8 mouse cellular contexts compared by ENCODE assay signal in genomic region chr4:148627246-148627645, GRCm38 (mm10). TPM values are rescaled to one million over a fixed set of nuclear protein-coding genes. Genes with fewer than 3 reads are reported as not detected.
A peak's percentile ranks its signal among the peaks of the same experiment; 100 is the strongest.
DNase-seq lines count a peak whose midpoint lies in the region; ATAC-seq and TF ChIP-seq lines count a peak whose summit lies in the region.

No protein-coding gene starts in this region.

- H3K36me3 ChIP-seq in heart, embryonic 11.5 days (ENCODE audit: control insufficient read depth, insufficient read depth, low read length), result peaks cover 20% of the 10 kb centered on the region
- peaks cover 30% of the 10 kb centered on the region for H3K36me3 ChIP-seq in ES-Bruce4 (ENCODE audit: control insufficient read depth, insufficient read depth, low read length, poor library complexity, severe bottlenecking)
- H3K36me3 ChIP-seq in hindbrain, embryonic 10.5 days, result peaks cover 30% of the 10 kb centered on the region
- peaks cover 25% of the 10 kb centered on the region; the same call in 1 of the 2 replicates for H3K36me3 ChIP-seq in macrophage (ENCODE audit: inconsistent target)

- H3K27ac ChIP-seq in heart, embryonic 11.5 days (ENCODE audit: low read depth, low read length), result no peak overlapping the region
- H3K27ac ChIP-seq in ES-Bruce4 (ENCODE audit: insufficient read depth, low read length), result peak overlapping the region; percentile 94
- H3K27ac ChIP-seq in hindbrain, embryonic 10.5 days, result peak overlapping the region; percentile 100
- H3K27ac ChIP-seq in macrophage, result peak overlapping the region; percentile 85; the same call in 1 of the 2 replicates

- no peaks in the 10 kb centered on the region for H3K9me3 ChIP-seq in heart, embryonic 11.5 days (replicated peaks; ENCODE audit: control insufficient read depth, low read length)
- H3K9me3 ChIP-seq in ES-Bruce4 (replicated peaks; ENCODE audit: control insufficient read depth, insufficient read depth, low read length, poor library complexity, severe bottlenecking), result no peaks in the 10 kb centered on the region
- no peaks in the 10 kb centered on the region for H3K9me3 ChIP-seq in hindbrain, embryonic 10.5 days

- no peak for DNase-seq in heart, postnatal 14 days
- no peak for DNase-seq in hindbrain, embryonic 10.5 days (ENCODE audit: low spot score)
- no peak for DNase-seq in adrenal gland, adult (ENCODE audit: inconsistent age in 2 of 2, low spot score in 1 of 2)
- DNase-seq in lung, postnatal 25 days (ENCODE audit: low spot score), result no peak

- no peak for TF ChIP-seq EP300 in ES-Bruce4 (IDR thresholded peaks at IDR 0.05; ENCODE audit: insufficient read depth, low read depth, low read length)

- peaks cover 41% of the 10 kb centered on the region for H3K79me2 ChIP-seq in macrophage (ENCODE audit: inconsistent target)

- TF ChIP-seq CTCF in ES-Bruce4 (IDR thresholded peaks at IDR 0.05; ENCODE audit: low read depth, low read length), result no peak

- no peaks in the 10 kb centered on the region for H3K27me3 ChIP-seq in heart, embryonic 11.5 days (ENCODE audit: control insufficient read depth, insufficient read depth, low read length)
- H3K27me3 ChIP-seq in ES-Bruce4 (ENCODE audit: control insufficient read depth, insufficient read depth, low read length, poor library complexity, severe bottlenecking), result no peaks in the 10 kb centered on the region
- no peaks in the 10 kb centered on the region for H3K27me3 ChIP-seq in hindbrain, embryonic 10.5 days (ENCODE audit: insufficient read depth, poor library complexity, severe bottlenecking)

- H3K9ac ChIP-seq in heart, embryonic 11.5 days (ENCODE audit: low read depth, low read length), result peak overlapping the region; percentile 65; the same call in 1 of the 2 replicates
- peak overlapping the region; percentile 99 for H3K9ac ChIP-seq in ES-Bruce4 (ENCODE audit: low read depth, poor library complexity, severe bottlenecking)

- WGBS in heart, embryonic 11.5 days (ENCODE audit: insufficient replicate concordance), result 60% methylated on average over 3 of the region's 3 CpGs
- WGBS in hindbrain, embryonic 10.5 days, result 64% methylated on average over 3 of the region's 3 CpGs
- WGBS in macrophage (ENCODE audit: missing documents), result 67% methylated on average over 3 of the region's 3 CpGs

- H3K4me3 ChIP-seq in heart, embryonic 11.5 days (ENCODE audit: low read depth, low read length), result peak overlapping the region; percentile 99; the same call in 1 of the 2 replicates
- H3K4me3 ChIP-seq in ES-Bruce4 (ENCODE audit: low read depth, low read length), result peak overlapping the region; percentile 43
- peak overlapping the region; percentile 100 for H3K4me3 ChIP-seq in hindbrain, embryonic 10.5 days
- peak overlapping the region; percentile 69; the same call in 1 of the 2 replicates for H3K4me3 ChIP-seq in macrophage (ENCODE audit: inconsistent target)

- no peak for TF ChIP-seq POLR2A in ES-Bruce4 (IDR thresholded peaks at IDR 0.05; ENCODE audit: insufficient read depth, low read length)

- peak overlapping the region; percentile 93 for H3K4me2 ChIP-seq in heart, embryonic 11.5 days

- peaks cover 8% of the 10 kb centered on the region for H3K4me1 ChIP-seq in heart, embryonic 11.5 days (ENCODE audit: control insufficient read depth, insufficient read depth, low read length)
- peaks cover 2% of the 10 kb centered on the region for H3K4me1 ChIP-seq in ES-Bruce4 (ENCODE audit: control insufficient read depth, insufficient read depth, low read length)
- peaks cover 28% of the 10 kb centered on the region for H3K4me1 ChIP-seq in hindbrain, embryonic 10.5 days (replicated peaks)

- no peak for ATAC-seq in heart, embryonic 11.5 days (replicated peaks; ENCODE audit: insufficient number of reproducible peaks, low FRiP score, low TSS enrichment)
- no peak for ATAC-seq in inflammation-experienced regulatory T-cells, adult 6 months

- intact Hi-C loops in heart, postnatal 14 days (cut with DNase I), result no loop called here

RNA-seq across cellular contexts. Expression of gene Tardbp, which starts 0.4 kb away (rescaled TPM):
- polyA plus RNA-seq in heart, embryonic 11.5 days (2014; fragmentation: Nextera tagmentation; extraction: Ambion mirVana), result 118 and 135 TPM in 2 replicates
- 100 to 1,000 TPM; 136 to 161 TPM for total RNA-seq in heart, postnatal 14 days (2021)
- polyA plus RNA-seq in ES-Bruce4 (2011; ENCODE audit: insufficient read depth, insufficient read length, low read depth, missing spikeins), result 742 and 797 TPM in 2 replicates
- 302 and 421 TPM in 2 replicates for polyA plus RNA-seq in hindbrain, embryonic 10.5 days (2016; fragmentation: Nextera tagmentation; extraction: Ambion mirVana)
- total RNA-seq in macrophage (2018; cell fraction: chromatin; rRNA removed), result 100 to 1,000 TPM; 168 to 463 (median 306) TPM
- 100 to 1,000 TPM in 23 of 26 experiments, 10 to 100 TPM in 3; 77.8 to 148 (median 111) TPM for total RNA-seq in macrophage (2018; cell fraction: cytosol; rRNA removed)
- 100 to 1,000 TPM; 276 to 495 (median 342) TPM for total RNA-seq in macrophage (2018; cell fraction: nucleus; rRNA removed)
- polyA plus RNA-seq in macrophage (2018), result 157 to 233 TPM (median 170 TPM) in 3 replicates
- 100 to 1,000 TPM; 149 to 182 (median 164) TPM for polyA plus RNA-seq in inflammation-experienced regulatory T-cells, adult 6 months (2017; shearing (Covaris generic))

RNA-seq across cellular contexts. Expression of gene Gm572, which starts 15.9 kb away (rescaled TPM):
- polyA plus RNA-seq in heart, embryonic 11.5 days (2014; fragmentation: Nextera tagmentation; extraction: Ambion mirVana), result 0.19 and 0.27 TPM in 2 replicates
- total RNA-seq in heart, postnatal 14 days (2021), result 1 to 10 TPM; 3.1 to 4.0 TPM
- 0.49 TPM in 1 of 2 replicates, not detected in the other for polyA plus RNA-seq in ES-Bruce4 (2011; ENCODE audit: insufficient read depth, insufficient read length, low read depth, missing spikeins)
- polyA plus RNA-seq in hindbrain, embryonic 10.5 days (2016; fragmentation: Nextera tagmentation; extraction: Ambion mirVana), result not detected in 2 replicates
- not detected for total RNA-seq in macrophage (2018; cell fraction: chromatin; rRNA removed)
- total RNA-seq in macrophage (2018; cell fraction: cytosol; rRNA removed), result not detected
- total RNA-seq in macrophage (2018; cell fraction: nucleus; rRNA removed), result not detected
- not detected in 3 replicates for polyA plus RNA-seq in macrophage (2018)
- polyA plus RNA-seq in inflammation-experienced regulatory T-cells, adult 6 months (2017; shearing (Covaris generic)), result not detected

RNA-seq across cellular contexts. Expression of gene Masp2, which starts 24.9 kb away (rescaled TPM):
- polyA plus RNA-seq in heart, embryonic 11.5 days (2014; fragmentation: Nextera tagmentation; extraction: Ambion mirVana), result 0.37 TPM in 1 of 2 replicates, not detected in the other
- under 1 TPM; 0.32 to 0.43 TPM for total RNA-seq in heart, postnatal 14 days (2021)
- polyA plus RNA-seq in ES-Bruce4 (2011; ENCODE audit: insufficient read depth, insufficient read length, low read depth, missing spikeins) (2.6 TPM in 2 replicates), macrophage (2018) (0.09 TPM in 1 of 3 replicates, not detected in the others)
- 0.09 TPM in 1 of 2 replicates, not detected in the other for polyA plus RNA-seq in hindbrain, embryonic 10.5 days (2016; fragmentation: Nextera tagmentation; extraction: Ambion mirVana)
- 1 to 10 TPM in 2 of 26 experiments, under 1 TPM in 4, not detected in 20; 0.27 to 1.1 (median 0.50) TPM for total RNA-seq in macrophage (2018; cell fraction: chromatin; rRNA removed)
- not detected for total RNA-seq in macrophage (2018; cell fraction: cytosol; rRNA removed)
- total RNA-seq in macrophage (2018; cell fraction: nucleus; rRNA removed), result under 1 TPM in 2 of 26 experiments, not detected in 24; 0.15 to 0.22 TPM
- polyA plus RNA-seq in inflammation-experienced regulatory T-cells, adult 6 months (2017; shearing (Covaris generic)), result under 1 TPM in 1 of 3 experiments, not detected in 2; 0.63 TPM

RNA-seq across cellular contexts. Expression of gene Srm, which starts 35.9 kb away (rescaled TPM):
- 129 and 155 TPM in 2 replicates for polyA plus RNA-seq in heart, embryonic 11.5 days (2014; fragmentation: Nextera tagmentation; extraction: Ambion mirVana)
- 10 to 100 TPM; 14.3 to 19.8 TPM for total RNA-seq in heart, postnatal 14 days (2021)
- polyA plus RNA-seq in ES-Bruce4 (2011; ENCODE audit: insufficient read depth, insufficient read length, low read depth, missing spikeins) (131 and 143 TPM in 2 replicates), macrophage (2018) (14.7 to 81.1 TPM (median 15.5 TPM) in 3 replicates)
- polyA plus RNA-seq in hindbrain, embryonic 10.5 days (2016; fragmentation: Nextera tagmentation; extraction: Ambion mirVana), result 190 and 218 TPM in 2 replicates
- total RNA-seq in macrophage (2018; cell fraction: chromatin; rRNA removed), result 10 to 100 TPM in 1 of 26 experiments, 1 to 10 TPM in 23, under 1 TPM in 2; 0.66 to 10.9 (median 2.2) TPM
- 10 to 100 TPM; 10.4 to 24.9 (median 16.2) TPM for total RNA-seq in macrophage (2018; cell fraction: cytosol; rRNA removed)
- total RNA-seq in macrophage (2018; cell fraction: nucleus; rRNA removed), result 10 to 100 TPM in 3 of 26 experiments, 1 to 10 TPM in 23; 2.0 to 21.1 (median 4.4) TPM
- 1 to 10 TPM; 4.7 to 5.2 (median 4.8) TPM for polyA plus RNA-seq in inflammation-experienced regulatory T-cells, adult 6 months (2017; shearing (Covaris generic))

Comparison
In these comparisons a context has a peak if more than half of its experiments do, and no peak if none do; other contexts are left out.
1. H3K4me3 ChIP-seq: peak in every context shown above with its lines; median percentile 100 in hindbrain, embryonic 10.5 days; 99 in heart, embryonic 11.5 days; 69 in macrophage; 43 in ES-Bruce4.